Mouse (Mus musculus) cortical plate, adult 2 months (tissue): ENCODE measurements around the gene Srek1. TPM values are rescaled to one million over a fixed set of nuclear protein-coding genes. Genes with fewer than 3 reads are reported as not detected.

Experiments
- H3K27ac ChIP-seq: fragments of 200-500 bp; 2 replicates; pipeline ENCODE4 v1.5.1; 2012; ENCODE audit warnings: low read length, control low read depth, inconsistent platforms; ENCODE audit not compliant: insufficient read depth
- H3K4me1 ChIP-seq: fragments of 200-500 bp; 2 replicates; pipeline ENCODE4 v1.6.1; 2011; ENCODE audit warnings: low read length; ENCODE audit not compliant: control insufficient read depth, insufficient read depth
- H3K4me3 ChIP-seq: fragments of 200-500 bp; 2 replicates; pipeline ENCODE4 v1.5.1; 2011; ENCODE audit warnings: mild to moderate bottlenecking, low read length, control low read depth; ENCODE audit not compliant: insufficient read depth
- CTCF ChIP-seq: fragments of 200-500 bp; IDR thresholded peaks from 2 replicates; pipeline ENCODE4 v1.5.1; 2011; ENCODE audit warnings: mild to moderate bottlenecking, control low read depth, low read length; ENCODE audit not compliant: insufficient read depth; ENCODE audit errors: extremely low read depth
- POLR2A ChIP-seq: fragments of 200-500 bp; IDR thresholded peaks from 2 replicates; pipeline ENCODE4 v1.6.1; 2011; ENCODE audit warnings: mild to moderate bottlenecking, low read length, control low read depth; ENCODE audit not compliant: insufficient read depth; ENCODE audit errors: extremely low read depth
- polyA plus RNA-seq: library from polyadenylated mRNA; depleted of rRNA; stranded (reverse); fragments of >200 nt; gene quantifications from 2 replicates; pipeline ENCODE4 v1.2.3, GENCODE M21; 2012; rRNA removed

The Srek1 gene
- polyA plus RNA-seq, 1 experiment, result 61.4 TPM

DNA sequence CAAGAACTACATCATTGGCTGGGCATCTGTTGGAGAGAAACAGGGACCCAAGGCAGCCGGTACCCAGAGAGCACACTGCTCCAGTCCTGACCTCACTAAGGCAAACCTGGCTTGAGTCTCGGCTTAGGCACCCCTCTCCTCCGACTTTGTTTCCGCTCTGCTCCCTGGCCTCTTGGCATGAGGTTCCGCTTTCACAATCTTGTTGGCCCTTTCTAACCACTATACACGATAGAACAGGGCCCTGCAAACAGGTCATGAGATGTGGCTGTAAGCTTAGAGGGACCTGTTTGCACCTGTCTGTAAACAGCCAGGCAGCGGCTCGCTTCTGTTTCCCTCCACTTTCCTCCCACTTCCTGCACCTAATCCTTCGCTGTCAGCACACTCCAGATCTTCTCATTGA lies 76.4 kb downstream of the Srek1 start:
- Histone ChIP-seq H3K4me3 (no peak overlapping the region), H3K4me1 (no peaks in the 10 kb centered on the region), H3K27ac (no peak overlapping the region)
- TF ChIP-seq CTCF, result no peak
- no peak for TF ChIP-seq POLR2A

GRCm38 (mm10) chr13:103696164-103696563 lies 78.2 kb downstream of the Srek1 start:
- Histone ChIP-seq H3K27ac (no peak overlapping the region), H3K4me3 (no peak overlapping the region), H3K4me1 (no peaks in the 10 kb centered on the region)
- no peak for TF ChIP-seq POLR2A
- TF ChIP-seq CTCF, result peak; percentile 63

- TF ChIP-seq POLR2A, result no peak
- no peak for TF ChIP-seq CTCF
- H3K27ac ChIP-seq, result no peak overlapping the region
- H3K4me3 ChIP-seq, result no peak overlapping the region
- H3K4me1 ChIP-seq, result no peaks in the 10 kb centered on the region
These were observed 79.0 kb downstream of the Srek1 start for GRCm38 (mm10) chr13:103695456-103695855.

Other genes with a start within 250 kb of the Srek1 start
- 22.6 and 25.5 TPM in 2 replicates for gene Erbin, start 145.9 kb upstream of the Srek1 start, polyA plus RNA-seq